Mouse (Mus musculus) inflammation-experienced regulatory T-cells, adult 6 months (primary cell): ENCODE measurements around the gene Kif27. TPM values are rescaled to one million over a fixed set of nuclear protein-coding genes. Genes with fewer than 3 reads are reported as not detected.

Source experiments
- ATAC-seq: one replicate; pipeline ENCODE4 v1.8.0; 2017
- polyA plus RNA-seq, 3 experiments: library from polyadenylated mRNA; unstranded; fragments of 100-300 nt; shearing (Covaris generic); gene quantifications; one replicate each; pipeline ENCODE4 v1.2.1; 2017

Gene Kif27
- polyA plus RNA-seq, 3 experiments from 2014 or later, result not detected

DNA sequence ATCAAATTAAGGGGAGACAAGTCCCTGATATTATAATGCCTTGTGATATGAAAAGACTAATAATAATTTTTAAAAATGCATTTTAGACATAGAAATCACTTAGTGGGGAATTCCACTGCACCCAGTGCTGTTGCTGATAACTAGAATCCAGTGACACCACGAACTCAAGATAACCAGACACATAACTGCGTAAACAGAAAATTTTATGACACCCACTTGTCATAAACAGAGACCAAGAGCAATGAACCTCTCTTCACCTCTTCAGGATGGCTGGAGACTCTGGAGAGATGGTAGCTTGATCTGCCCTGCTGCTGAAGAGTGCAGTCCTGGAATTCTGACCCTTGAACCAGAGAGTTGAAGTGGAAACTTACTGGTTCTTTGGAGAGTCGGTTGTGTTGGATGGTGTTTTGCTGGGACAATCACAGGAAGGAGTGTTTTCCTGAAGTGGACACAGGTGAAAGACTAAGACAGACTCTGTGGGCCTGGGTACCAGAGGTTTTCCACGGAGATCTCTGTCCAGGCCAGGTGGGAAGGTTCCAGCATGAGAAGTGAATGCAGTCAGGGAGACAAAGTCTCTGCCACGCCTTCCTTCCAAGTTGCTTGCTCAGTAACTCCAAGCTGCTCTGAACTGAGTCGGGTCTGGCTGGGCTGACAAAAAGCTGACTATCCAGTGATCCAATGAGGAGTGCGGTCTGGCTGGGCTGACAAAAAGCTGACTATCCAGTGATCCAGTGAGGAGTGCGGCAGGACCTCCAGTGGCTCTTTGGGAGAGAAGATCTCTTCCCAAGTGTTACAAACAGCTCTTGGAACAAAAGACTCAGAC is 5.6 kb upstream of the Kif27 start:
- ATAC-seq, result no peak

GRCm38 (mm10) chr13:58359304-58359653 is 357 bp upstream of the Kif27 start:
- peak; percentile 46 for ATAC-seq

- no peak for ATAC-seq
Observed at GRCm38 (mm10) chr13:58352996-58353395, 5.9 kb downstream of the Kif27 start.

GRCm38 (mm10) chr13:58350606-58351005 is 8.3 kb downstream of the Kif27 start:
- no peak for ATAC-seq

GRCm38 (mm10) chr13:58344505-58344904 is 14.4 kb downstream of the Kif27 start:
- ATAC-seq, result no peak

DNA sequence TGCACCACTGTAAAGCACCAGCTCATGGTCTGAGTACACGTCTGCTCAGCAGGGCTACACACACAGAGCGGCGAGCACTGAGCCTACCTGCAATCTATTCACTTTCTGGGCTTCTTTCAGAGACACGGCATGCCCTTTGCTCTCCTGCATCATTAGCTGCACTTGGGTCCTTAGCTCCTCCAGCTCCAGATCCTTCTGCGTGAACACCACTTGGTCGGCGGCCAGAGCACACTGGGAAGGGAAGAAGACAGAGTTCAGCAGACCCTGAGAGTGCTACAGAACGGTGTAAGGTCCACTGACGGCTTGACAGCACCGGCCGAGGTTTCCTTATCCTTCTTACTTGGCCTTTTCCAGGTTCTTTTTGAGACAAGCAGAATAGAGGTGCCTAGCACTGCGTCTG is 21.5 kb downstream of the Kif27 start:
- ATAC-seq, result no peak

- ATAC-seq, result no peak
Observed at GRCm38 (mm10) chr13:58334116-58334515, 24.8 kb downstream of the Kif27 start.

DNA sequence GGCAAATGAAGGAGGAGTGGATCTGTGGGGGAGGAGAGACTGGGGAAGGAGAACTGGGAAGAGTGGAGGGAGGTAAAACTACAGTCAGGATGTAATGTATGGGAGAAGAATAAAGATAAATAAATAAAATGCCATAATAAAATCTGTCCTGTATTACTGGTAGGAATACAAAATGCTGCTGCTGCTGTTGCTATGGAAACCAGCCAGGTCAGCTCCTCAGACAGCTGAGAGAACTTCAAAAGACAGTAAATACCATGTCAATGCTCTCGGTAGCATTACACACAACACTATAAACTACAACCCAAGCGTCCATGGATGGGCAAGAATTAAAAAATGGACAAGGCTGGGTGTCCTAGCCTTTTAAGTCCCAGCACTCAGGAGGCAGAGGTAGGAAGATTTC is 41.2 kb downstream of the Kif27 start:
- no peak for ATAC-seq

- ATAC-seq, result no peak
Observed at GRCm38 (mm10) chr13:58314991-58315390, 43.9 kb downstream of the Kif27 start.

DNA sequence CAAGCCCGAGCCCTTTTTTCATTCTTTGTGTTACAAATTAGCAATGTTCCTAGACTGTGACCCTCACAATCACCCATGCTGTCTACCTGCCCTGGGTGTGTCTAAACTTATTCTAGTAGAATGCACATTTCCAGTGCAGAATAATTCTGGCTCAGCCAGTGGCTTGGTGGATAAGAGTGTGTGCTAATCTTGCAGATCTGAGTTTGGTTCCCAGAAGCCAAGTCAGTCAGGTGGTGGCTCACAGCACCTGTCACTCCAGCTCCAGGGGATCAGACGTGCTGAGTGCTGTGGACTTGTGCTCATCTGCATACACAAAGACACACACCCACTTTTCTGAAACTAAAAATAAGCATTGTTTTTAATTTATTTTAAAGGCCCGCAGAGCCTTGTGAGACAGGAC is 45.2 kb downstream of the Kif27 start:
- no peak for ATAC-seq

DNA sequence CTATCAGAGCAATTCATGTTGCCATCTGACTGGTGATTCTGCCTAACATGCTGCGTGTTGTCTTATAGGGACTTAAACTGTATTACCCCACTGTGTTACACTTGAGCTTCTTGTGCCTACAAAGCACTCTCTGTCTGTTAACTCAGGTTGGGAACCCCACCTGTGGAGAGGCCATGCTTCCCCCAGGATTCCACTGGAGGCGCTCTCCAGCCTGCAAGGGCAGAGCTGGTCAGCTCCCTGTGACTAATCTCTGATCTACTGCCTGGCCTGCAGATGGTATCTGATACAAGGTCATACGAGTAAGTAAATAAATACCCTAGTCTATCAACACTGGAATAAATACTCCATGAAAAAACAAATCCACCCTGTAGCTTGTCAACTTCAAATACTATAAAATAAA is 47.6 kb downstream of the Kif27 start:
- ATAC-seq, result no peak

GRCm38 (mm10) chr13:58309499-58309898 is 49.4 kb downstream of the Kif27 start:
- no peak for ATAC-seq

DNA sequence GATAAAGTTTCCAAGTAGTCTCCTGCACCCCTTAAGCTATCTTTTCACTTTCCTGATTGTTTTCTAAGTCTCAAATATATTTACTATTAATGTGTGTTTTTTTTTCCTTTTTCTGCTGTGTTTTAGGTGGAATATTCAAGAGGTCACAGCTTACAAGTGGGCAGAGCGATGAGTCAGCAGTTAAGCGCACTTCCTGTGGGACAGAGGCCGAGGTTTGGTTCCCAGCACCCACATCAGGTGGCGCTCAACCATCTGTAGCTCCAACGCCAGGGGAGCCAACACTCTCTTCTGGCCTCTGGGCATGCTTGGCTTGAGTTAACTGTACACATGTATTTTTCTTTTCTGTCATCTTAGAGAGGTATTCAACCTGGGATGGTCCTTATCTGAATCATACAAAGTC is 51.5 kb downstream of the Kif27 start:
- ATAC-seq, result no peak

- ATAC-seq, result no peak
Observed at GRCm38 (mm10) chr13:58305230-58305629, 53.7 kb downstream of the Kif27 start.

DNA sequence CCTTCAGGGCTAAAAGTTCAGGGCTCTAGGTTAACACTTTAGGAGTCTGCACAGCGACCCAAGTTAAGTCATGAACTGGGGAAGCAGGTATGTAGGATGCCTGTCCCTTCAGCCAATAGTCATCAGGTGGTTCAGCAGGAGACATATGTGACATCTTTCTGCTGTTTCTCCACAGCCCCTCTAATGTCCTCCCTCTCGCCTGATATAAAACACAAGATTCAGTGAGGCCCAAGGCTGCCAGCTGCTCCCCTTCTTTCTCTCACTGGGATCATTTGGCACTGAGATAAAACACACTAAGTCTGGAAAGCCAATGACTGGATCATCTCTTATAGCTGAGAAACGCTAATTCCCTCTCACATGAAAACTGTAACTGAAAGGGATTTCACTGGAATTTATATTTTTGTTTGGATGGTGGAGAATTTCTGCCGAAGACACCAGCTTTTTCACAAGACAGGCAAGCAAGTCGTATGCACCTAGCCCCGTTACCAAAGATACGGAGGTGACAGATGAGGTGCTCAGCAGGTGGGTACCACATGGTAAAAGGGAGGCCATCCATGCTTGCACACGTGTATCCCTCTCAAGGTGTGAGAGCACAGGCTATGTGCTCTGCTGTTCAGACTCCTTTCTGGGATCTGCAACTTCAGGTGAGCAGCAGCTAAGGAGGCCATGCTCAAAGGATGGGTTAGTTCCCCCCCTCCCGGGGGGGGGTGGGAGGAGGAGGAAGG is 56.3 kb downstream of the Kif27 start:
- no peak for ATAC-seq

GRCm38 (mm10) chr13:58301961-58302360 is 57.0 kb downstream of the Kif27 start:
- ATAC-seq, result no peak

DNA sequence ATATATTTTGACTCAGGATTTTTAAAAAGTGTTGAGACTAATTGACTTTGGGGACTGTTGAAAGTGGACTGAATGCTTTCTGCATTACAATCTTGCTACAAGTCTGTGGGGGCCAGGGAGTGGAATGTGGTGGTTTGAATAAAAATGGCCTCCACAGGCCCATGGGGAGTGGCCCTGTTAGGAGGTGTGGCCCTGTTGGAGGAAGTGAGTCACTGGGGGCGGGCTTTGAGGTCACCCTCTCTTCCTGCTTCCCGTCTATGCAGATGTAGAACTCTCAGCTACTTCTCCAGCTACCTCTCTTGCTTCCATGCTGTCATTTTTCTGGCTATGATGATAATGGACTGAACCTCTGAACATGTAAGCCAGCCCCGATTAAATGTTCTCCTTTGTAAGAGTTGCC is 60.2 kb downstream of the Kif27 start:
- no peak for ATAC-seq

DNA sequence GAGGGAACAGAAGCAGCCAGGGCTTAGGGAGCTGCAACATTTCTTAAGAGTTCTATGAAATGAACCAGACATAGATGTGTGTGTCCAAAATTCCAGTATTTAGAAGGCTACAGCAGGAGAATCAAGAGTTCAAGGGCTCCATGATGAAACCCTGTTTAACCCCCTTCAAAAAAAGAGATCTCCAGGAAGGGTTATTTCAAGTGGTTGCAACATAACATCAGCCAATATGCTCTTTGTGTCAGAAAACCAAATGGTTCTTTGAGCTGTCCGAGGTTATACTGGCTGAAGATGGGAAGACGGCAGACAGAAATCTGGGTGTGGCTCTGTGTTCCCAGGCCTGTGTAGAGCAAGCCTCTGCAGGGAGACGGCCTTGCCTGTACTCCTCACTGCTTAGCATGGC is 63.3 kb downstream of the Kif27 start:
- no peak for ATAC-seq

DNA sequence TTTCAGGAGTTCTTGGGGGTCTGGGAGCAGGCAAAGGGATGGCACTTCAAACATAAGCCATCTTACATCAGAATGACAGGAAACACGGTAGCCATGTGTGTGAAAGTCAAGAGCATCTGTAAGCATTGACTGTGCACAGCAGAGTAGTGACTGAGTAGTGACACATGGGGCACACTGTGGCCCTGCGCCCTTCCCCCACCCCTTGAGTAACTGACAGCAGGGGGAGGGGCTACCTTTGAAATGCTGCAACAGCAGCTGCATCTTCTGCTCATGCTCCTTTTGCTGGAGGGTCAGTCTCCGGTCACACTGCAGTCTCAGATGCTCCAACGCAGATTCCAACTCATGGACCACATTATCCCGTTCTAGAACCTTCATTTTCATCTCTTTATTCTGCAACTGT is 66.1 kb downstream of the Kif27 start:
- no peak for ATAC-seq

DNA sequence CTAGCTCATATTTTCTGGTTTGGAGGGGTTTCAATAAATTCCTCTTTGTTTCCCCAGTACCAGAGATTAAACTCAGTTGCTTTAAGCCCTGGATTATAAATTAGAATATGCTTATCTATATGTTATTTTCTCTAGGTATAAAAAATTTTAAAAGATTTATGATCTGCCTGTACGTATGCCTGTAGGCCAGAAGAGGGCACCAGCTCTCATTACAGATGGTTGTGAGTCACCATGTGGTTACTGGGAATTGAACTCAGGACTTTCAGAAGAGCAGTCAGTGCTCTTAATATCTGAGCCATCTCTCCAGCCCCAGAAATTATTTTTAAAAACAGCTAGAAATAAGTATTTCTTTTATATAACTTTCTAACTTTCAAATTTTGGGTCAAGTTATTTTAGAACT is 69.6 kb downstream of the Kif27 start:
- no peak for ATAC-seq

- peak; percentile 61 for ATAC-seq
Observed at GRCm38 (mm10) chr13:58287822-58288221, 71.1 kb downstream of the Kif27 start.

- ATAC-seq, result no peak
Observed at GRCm38 (mm10) chr13:58283466-58283865, 75.5 kb downstream of the Kif27 start.

- no peak for ATAC-seq
Observed at GRCm38 (mm10) chr13:58281936-58282335, 77.0 kb downstream of the Kif27 start.

DNA sequence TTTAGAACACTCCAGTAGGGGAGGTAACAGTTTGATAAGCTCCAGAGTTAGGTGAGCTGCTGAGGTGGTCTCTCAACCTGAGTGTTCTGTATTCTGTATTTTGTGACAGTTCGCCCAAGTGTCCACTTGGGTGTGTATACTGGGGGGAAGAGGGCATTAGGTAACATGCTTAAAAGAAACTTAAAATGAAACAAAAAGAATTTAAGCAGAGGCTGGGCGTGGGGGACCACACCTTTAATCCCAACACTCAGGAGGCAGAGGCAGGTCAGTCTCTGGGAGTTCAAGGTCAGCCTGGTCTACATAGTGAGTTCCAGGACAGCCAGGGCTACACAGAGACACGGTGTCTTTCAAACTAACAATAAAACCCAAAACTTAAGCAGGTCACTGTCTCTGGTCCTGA is 78.4 kb downstream of the Kif27 start:
- no peak for ATAC-seq
